Mouse (Mus musculus): Measurements from ENCODE around the gene Atp6v1a. TPM values are rescaled to one million over a fixed set of nuclear protein-coding genes. Genes with fewer than 3 reads are reported as not detected.

Gene Atp6v1a
- polyA plus RNA-seq (2015; fragmentation: Nextera tagmentation; extraction: Ambion mirVana): 20.4 and 26.6 TPM in 2 replicates

DNA sequence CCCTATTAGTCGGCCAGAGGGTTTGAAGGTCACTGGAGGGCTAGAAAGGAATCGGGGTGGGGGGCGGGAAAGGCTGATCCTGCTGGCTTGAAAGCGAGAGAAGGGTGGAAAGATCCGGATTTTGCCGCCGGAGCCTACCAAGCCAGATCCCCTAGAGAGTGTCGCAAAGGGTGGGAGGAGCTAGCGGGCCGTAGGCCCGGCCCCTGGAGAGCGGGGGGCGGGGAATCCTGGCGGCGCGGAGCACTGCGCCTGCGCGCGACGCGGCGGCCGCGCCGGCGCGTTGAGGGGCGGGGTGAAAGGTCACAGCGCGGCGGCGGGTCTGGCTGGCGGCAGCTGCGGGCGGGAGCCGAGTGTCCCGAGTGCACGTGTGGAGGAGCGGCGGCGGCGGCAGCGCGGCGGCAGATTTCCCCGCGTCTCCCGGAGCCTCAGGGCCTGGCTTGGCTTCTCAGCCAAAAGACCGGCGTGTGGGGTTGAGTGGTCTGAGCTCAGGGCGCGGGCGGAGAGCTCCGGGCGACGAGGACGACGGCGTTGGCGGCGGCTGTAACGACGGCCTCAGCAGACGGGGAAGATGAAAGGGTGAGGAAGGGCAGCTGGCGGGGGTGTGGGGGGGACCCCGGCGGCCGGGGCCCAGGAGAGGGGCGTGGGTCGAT is at the start of gene Atp6v1a, which contains the start of gene Naa50:
Gene Atp6v1a, minus strand, starts transcription at position 170 of the 650 bp plus-strand sequence.
Gene Naa50, plus strand, starts transcription at position 295 of the 650 bp plus-strand sequence.

DNA sequence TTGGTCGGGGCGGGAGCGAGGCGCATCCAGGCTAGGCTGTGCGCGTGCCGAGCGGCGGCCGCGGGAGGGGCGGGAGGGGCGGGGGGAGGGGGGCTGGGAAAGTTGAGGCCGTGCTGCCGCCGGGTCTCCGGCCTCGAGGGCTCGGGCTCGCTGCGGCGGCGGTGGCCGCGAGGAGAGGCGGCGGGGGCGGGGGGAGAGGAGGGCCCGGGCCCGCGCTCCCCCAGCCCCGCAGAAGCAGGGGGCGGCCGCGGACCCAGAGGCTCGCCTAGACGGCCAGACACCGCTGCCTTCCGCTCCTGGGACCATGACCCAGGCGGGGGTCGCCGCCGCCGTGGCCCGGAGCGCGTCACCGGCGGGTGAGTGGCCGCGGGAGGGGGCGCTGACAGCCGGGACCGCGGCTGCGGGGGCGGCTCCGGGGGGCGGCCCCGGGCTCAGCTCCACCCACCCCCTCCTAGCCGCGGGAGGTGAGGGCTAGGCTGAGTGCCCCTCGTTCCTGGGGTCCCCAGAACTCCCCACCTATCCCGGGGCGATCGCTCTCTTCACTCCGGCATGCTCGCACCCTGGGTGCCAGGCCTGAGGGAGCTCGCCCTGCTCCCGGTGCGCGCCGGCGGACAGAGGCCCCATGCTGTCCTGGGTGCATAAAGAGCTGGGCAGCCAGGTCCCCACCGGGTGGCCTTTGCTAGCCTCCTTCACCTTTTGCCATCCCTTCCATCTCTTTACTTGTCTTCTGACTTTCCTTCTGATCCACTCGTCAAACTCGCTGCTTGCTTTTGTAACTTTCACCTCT is 33.8 kb upstream of the Atp6v1a start, which contains the start of gene Usf3:
Gene Usf3, plus strand, starts transcription at position 92 of the 787 bp plus-strand sequence.

DNA sequence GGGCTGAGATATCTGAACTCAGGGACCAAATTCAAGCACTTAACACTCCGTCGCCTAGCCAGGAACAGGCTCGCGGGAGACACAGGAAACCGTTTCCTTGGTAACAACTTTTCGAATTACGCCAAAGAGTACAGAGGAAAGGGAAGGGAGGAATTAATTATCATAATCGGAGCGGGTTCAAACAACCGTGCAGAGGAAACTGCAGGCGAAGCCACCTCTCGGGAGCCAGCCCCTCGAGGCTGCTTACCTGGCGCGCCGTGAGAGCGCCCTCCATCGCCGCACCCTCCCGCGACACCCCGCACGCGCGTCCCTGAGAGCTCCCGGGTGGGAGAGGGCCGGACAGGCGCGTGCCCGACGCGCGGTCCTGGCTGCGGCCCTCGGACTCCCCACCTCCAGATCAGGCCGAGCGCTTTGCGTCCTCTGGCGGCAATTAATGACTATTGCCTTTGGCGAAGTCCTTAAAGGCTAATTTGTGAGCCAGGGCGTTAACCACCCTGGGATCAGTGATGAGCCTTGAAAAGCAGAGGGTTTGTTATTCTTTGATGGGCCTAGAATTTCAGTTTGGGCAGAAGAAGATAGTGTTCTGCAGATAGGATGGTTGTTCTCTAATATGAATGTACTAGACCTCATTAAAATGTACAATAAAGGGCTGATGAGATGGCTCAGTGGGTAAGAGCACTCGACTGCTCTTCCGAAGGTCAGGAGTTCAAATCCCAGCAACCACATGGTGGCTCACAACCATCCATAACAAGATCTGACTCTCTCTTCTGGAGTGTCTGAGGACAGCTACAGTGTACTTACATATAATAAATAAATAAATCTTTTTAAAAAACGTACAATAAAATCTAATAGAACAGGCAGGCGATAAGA is 76.2 kb downstream of the Atp6v1a start, which contains the start of gene Gramd1c:
Gene Gramd1c, minus strand, starts transcription at position 321 of the 870 bp plus-strand sequence.

Other genes starting within 250 kb of the Atp6v1a start
- 6.6 and 6.9 TPM in 2 replicates for gene Ccdc191, start 249.9 kb downstream of the Atp6v1a start, polyA plus RNA-seq (2015; fragmentation: Nextera tagmentation; extraction: Ambion mirVana)
- gene Qtrt2, start 212.9 kb downstream of the Atp6v1a start, polyA plus RNA-seq (2015; fragmentation: Nextera tagmentation; extraction: Ambion mirVana): 7.7 and 9.3 TPM in 2 replicates
- gene Zdhhc23, start 159.9 kb downstream of the Atp6v1a start, polyA plus RNA-seq (2015; fragmentation: Nextera tagmentation; extraction: Ambion mirVana): 0.25 and 0.75 TPM in 2 replicates
- 1.2 and 1.5 TPM in 2 replicates for gene Gramd1c, start 76.4 kb downstream of the Atp6v1a start, polyA plus RNA-seq (2015; fragmentation: Nextera tagmentation; extraction: Ambion mirVana)
- 63.2 and 65.7 TPM in 2 replicates for gene Naa50, start 125 bp upstream of the Atp6v1a start, polyA plus RNA-seq (2015; fragmentation: Nextera tagmentation; extraction: Ambion mirVana)
- gene Usf3, start 33.5 kb upstream of the Atp6v1a start, polyA plus RNA-seq (2015; fragmentation: Nextera tagmentation; extraction: Ambion mirVana): 3.4 and 3.6 TPM in 2 replicates
- gene Sidt1, start 193.5 kb upstream of the Atp6v1a start, polyA plus RNA-seq (2015; fragmentation: Nextera tagmentation; extraction: Ambion mirVana): 0.14 and 0.38 TPM in 2 replicates
- gene Spice1, start 207.4 kb upstream of the Atp6v1a start, polyA plus RNA-seq (2015; fragmentation: Nextera tagmentation; extraction: Ambion mirVana): 10.0 and 10.9 TPM in 2 replicates